In the genomic region with DNA sequence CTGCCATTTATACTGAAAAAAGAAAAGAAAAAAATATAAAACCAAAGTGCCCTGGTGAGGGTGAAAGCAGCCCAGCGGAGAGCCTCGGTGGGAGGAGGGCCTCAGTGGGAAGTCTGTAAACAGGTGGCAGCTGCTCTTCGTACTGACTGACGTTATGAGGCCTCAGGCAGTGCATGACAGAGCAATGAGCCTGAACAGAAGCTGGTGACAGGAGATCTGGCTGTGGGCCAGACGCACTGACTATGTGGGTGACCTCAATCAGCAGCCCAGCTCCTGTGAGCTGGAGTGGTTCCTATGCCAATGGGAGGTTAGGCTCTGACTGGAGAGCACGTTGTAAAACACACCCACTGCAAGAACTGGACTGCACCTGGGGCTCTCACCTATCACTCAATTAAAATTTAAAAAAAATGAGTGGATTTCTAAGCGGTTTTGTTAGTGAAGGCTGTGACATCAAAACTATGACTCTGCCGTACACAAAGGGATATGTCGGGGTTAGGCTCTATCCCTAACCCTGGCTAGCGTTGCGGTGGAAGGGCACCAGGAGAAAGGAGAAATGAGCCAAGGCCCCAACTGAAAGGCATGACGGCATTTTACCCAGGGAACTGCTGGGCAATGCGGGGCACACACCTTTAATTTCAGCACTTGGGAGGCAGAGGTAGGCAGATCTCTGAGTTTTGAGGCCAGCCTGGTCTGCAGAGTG, we compare ENCODE assay signal across 8 mouse cellular contexts. TPM values are rescaled to one million over a fixed set of nuclear protein-coding genes. Genes with fewer than 3 reads are reported as not detected.
DNase-seq lines count a peak whose midpoint lies in the region; ATAC-seq lines count a peak whose summit lies in the region.

No protein-coding gene starts in this region.

- no peaks in the 10 kb centered on the region for H3K36me3 ChIP-seq in lung, embryonic 16.5 days (ENCODE audit: control insufficient read depth, insufficient read depth, low read length)

- H3K4me1 ChIP-seq in lung, embryonic 16.5 days (replicated peaks; ENCODE audit: control insufficient read depth, insufficient read depth, low read length) = no peaks in the 10 kb centered on the region; the same call in 1 of the 2 replicates

- no peak overlapping the region for H3K4me2 ChIP-seq in lung, embryonic 16.5 days (ENCODE audit: low read depth, low read length)

- no peak overlapping the region for H3K9ac ChIP-seq in lung, embryonic 16.5 days (ENCODE audit: low read length)

- H3K4me3 ChIP-seq in lung, embryonic 16.5 days (ENCODE audit: low read length) = no peak overlapping the region

- no peak overlapping the region for H3K27ac ChIP-seq in lung, embryonic 16.5 days (ENCODE audit: low read length)

- H3K27me3 ChIP-seq in lung, embryonic 16.5 days (ENCODE audit: control insufficient read depth, insufficient read depth, low read depth, low read length) = no peaks in the 10 kb centered on the region

- ATAC-seq in lung, embryonic 16.5 days (ENCODE audit: low read depth) = peak; percentile 70; the same call in 1 of the 2 replicates

- peak; percentile 58 for DNase-seq in 3134 (ENCODE audit: extremely low read depth, insufficient read length, low spot score)
- peak; percentile 90 for DNase-seq in MN1 (ENCODE audit: low spot score)
- DNase-seq in cerebellum, postnatal 14 days = peak; percentile 68 to 86
- peak; percentile 65 for DNase-seq in heart, adult 8-10 months (ENCODE audit: low spot score)
- peak; percentile 52 for DNase-seq in kidney, adult 9 months
- peak; percentile 92 for DNase-seq in spleen, adult 12 weeks (ENCODE audit: low spot score)
- DNase-seq in right cerebral cortex, postnatal 36 days (ENCODE audit: low spot score in 2 of 2) = no peak

- 55% methylated on average over 13 of the region's 13 CpGs for WGBS in lung, embryonic 16.5 days

- H3K9me3 ChIP-seq in lung, embryonic 16.5 days (ENCODE audit: control insufficient read depth, low read length) = no peaks in the 10 kb centered on the region

RNA-seq across cellular contexts. Expression of a gene that starts 23.3 kb away (rescaled TPM):
- total RNA-seq in heart, adult 8-10 months (2022) = 10 to 100 TPM; 59.5 to 74.2 (median 70.5) TPM
- polyA plus RNA-seq in lung, embryonic 16.5 days (2015; fragmentation: Nextera tagmentation; extraction: Ambion mirVana) = 146 and 157 TPM in 2 replicates

Comparison
In these comparisons a context has a peak if more than half of its experiments do, and no peak if none do; other contexts are left out.
1. DNase-seq: peak in 3134 (single experiment), MN1 (single experiment), cerebellum, postnatal 14 days (2 of 2), heart, adult 8-10 months (single experiment), kidney, adult 9 months (single experiment) and spleen, adult 12 weeks (single experiment); none in right cerebral cortex, postnatal 36 days (0 of 2).